Mouse (Mus musculus) midbrain, embryonic 11.5 days (tissue): ENCODE results near the gene Arhgef6. TPM values are rescaled to one million over a fixed set of nuclear protein-coding genes. Genes with fewer than 3 reads are reported as not detected.
A peak's percentile ranks its signal among the peaks of the same experiment; 100 is the strongest.

Experiments
- ATAC-seq: fragments of 200-750 bp; cut with Nextera tagmentation; 2 replicates; pipeline ENCODE4 v1.8.0; 2017; ENCODE audit warnings: moderate TSS enrichment, moderate library complexity; ENCODE audit not compliant: low FRiP score
- DNase-seq: peaks from one replicate; pipeline ENCODE4 v3.0.0; 2015; ENCODE audit warnings: low spot score; ENCODE audit errors: missing footprints
- H3K27ac ChIP-seq: fragments of 300-500 bp; sonication (generic); 2 replicates; pipeline ENCODE4 v1.5.1; 2014; ENCODE audit warnings: low read depth, low read length
- H3K27me3 ChIP-seq: fragments of 300-500 bp; sonication (generic); 2 replicates; pipeline ENCODE4 v1.6.1; 2014; ENCODE audit warnings: mild to moderate bottlenecking, low read length, moderate library complexity, mixed read lengths; ENCODE audit not compliant: control insufficient read depth, insufficient read depth
- H3K36me3 ChIP-seq: fragments of 300-500 bp; sonication (generic); 2 replicates; pipeline ENCODE4 v1.6.1; 2014; ENCODE audit warnings: mild to moderate bottlenecking, low read length, moderate library complexity, mixed read lengths; ENCODE audit not compliant: control insufficient read depth, insufficient read depth
- H3K4me1 ChIP-seq: fragments of 300-500 bp; sonication (generic); 2 replicates; pipeline ENCODE4 v1.6.1; 2014; ENCODE audit warnings: low read length; ENCODE audit not compliant: control insufficient read depth, insufficient read depth
- H3K4me2 ChIP-seq: fragments of 300-500 bp; sonication (generic); 2 replicates; pipeline ENCODE4 v1.6.1; 2014; ENCODE audit warnings: mild to moderate bottlenecking, moderate library complexity
- H3K4me3 ChIP-seq: fragments of 300-500 bp; sonication (generic); 2 replicates; pipeline ENCODE4 v1.5.1; 2014; ENCODE audit warnings: low read depth, low read length
- H3K9ac ChIP-seq: fragments of 300-500 bp; sonication (generic); 2 replicates; pipeline ENCODE4 v1.6.1; 2014; ENCODE audit warnings: low read length
- H3K9me3 ChIP-seq: fragments of 300-500 bp; sonication (generic); 2 replicates; pipeline ENCODE4 v1.6.1; 2016; ENCODE audit warnings: low read length; ENCODE audit not compliant: control insufficient read depth
- WGBS: fragments of 180-500 bp; shearing (Covaris S2); extraction: QIAGEN DNeasy Blood & Tissue Kit; methylation state at CpG from one replicate; pipeline ENCODE4 v1.1.7; 2014; 5-methylcytosine and 5-hydroxymethylcytosine counted together
- polyA plus RNA-seq: library from polyadenylated mRNA; unstranded; fragments of >200 nt; fragmentation: Nextera tagmentation; extraction: Ambion mirVana; gene quantifications from 2 replicates; pipeline ENCODE4 v1.2.1, GENCODE M21; 2014

Gene Arhgef6
- polyA plus RNA-seq, 1 experiment from 2014 or later: 7.8 TPM

- Histone ChIP-seq H3K27me3 (no peaks in the 10 kb centered on the region), H3K36me3 (no peaks in the 10 kb centered on the region), H3K4me3 (no peak overlapping the region), H3K4me2 (no peak overlapping the region), H3K9me3 (no peaks in the 10 kb centered on the region), H3K27ac (no peak overlapping the region), H3K9ac (no peak overlapping the region), H3K4me1 (no peaks in the 10 kb centered on the region)
- ATAC-seq: no peak
- WGBS: 37% methylated on average over 2 of the region's 2 CpGs
- no peak for DNase-seq
These were observed 28.5 kb downstream of the Arhgef6 start for GRCm38 (mm10) chrX:57309993-57310392.

- 85% methylated on average over 6 of the region's 6 CpGs for WGBS
- ATAC-seq (no peak), DNase-seq (no peak)
These were observed 31.8 kb downstream of the Arhgef6 start for GRCm38 (mm10) chrX:57306747-57307146.

GRCm38 (mm10) chrX:57304784-57305287 is 33.7 kb downstream of the Arhgef6 start:
- Histone ChIP-seq H3K9ac (no peak overlapping the region), H3K27ac (no peak overlapping the region), H3K9me3 (no peaks in the 10 kb centered on the region), H3K4me2 (no peak overlapping the region), H3K4me1 (no peaks in the 10 kb centered on the region), H3K4me3 (no peak overlapping the region), H3K27me3 (no peaks in the 10 kb centered on the region), H3K36me3 (no peaks in the 10 kb centered on the region)
- 80% methylated on average over 3 of the region's 3 CpGs for WGBS
- DNase-seq: no peak
- ATAC-seq: no peak

More at GRCm38 (mm10) chrX:57306747-57307146, 31.8 kb downstream of the Arhgef6 start:
- Histone ChIP-seq H3K27me3 (no peaks in the 10 kb centered on the region), H3K4me2 (no peak overlapping the region), H3K9ac (no peak overlapping the region), H3K4me3 (no peak overlapping the region), H3K36me3 (no peaks in the 10 kb centered on the region), H3K9me3 (no peaks in the 10 kb centered on the region), H3K4me1 (no peaks in the 10 kb centered on the region), H3K27ac (no peak overlapping the region)

GRCm38 (mm10) chrX:57303188-57303878 is 35.2 kb downstream of the Arhgef6 start:
- H3K4me3 ChIP-seq: no peak overlapping the region
- ATAC-seq: no peak
- no peak overlapping the region for H3K9ac ChIP-seq
- H3K9me3 ChIP-seq: no peaks in the 10 kb centered on the region
- WGBS: 80% methylated on average over 8 of the region's 8 CpGs
- no peak overlapping the region for H3K4me2 ChIP-seq
- no peaks in the 10 kb centered on the region for H3K27me3 ChIP-seq
- H3K4me1 ChIP-seq: no peaks in the 10 kb centered on the region
- DNase-seq: no peak
- no peaks in the 10 kb centered on the region for H3K36me3 ChIP-seq
- no peak overlapping the region for H3K27ac ChIP-seq

- DNase-seq: no peak
- no peak overlapping the region for H3K4me3 ChIP-seq
- no peaks in the 10 kb centered on the region for H3K36me3 ChIP-seq
- no peaks in the 10 kb centered on the region for H3K27me3 ChIP-seq
- no peak overlapping the region for H3K9ac ChIP-seq
- ATAC-seq: no peak
- no peaks in the 10 kb centered on the region for H3K4me1 ChIP-seq
- H3K27ac ChIP-seq: no peak overlapping the region
- WGBS: 84% methylated on average over 7 of the region's 7 CpGs
- no peaks in the 10 kb centered on the region for H3K9me3 ChIP-seq
- no peak overlapping the region for H3K4me2 ChIP-seq
These were observed 39.6 kb downstream of the Arhgef6 start for GRCm38 (mm10) chrX:57298946-57299345.

GRCm38 (mm10) chrX:57288458-57288857 is 50.1 kb downstream of the Arhgef6 start:
- Histone ChIP-seq H3K9me3 (no peaks in the 10 kb centered on the region), H3K4me2 (no peak overlapping the region), H3K4me1 (no peaks in the 10 kb centered on the region), H3K27me3 (no peaks in the 10 kb centered on the region), H3K27ac (no peak overlapping the region), H3K36me3 (no peaks in the 10 kb centered on the region), H3K4me3 (no peak overlapping the region), H3K9ac (no peak overlapping the region)
- DNase-seq (no peak), ATAC-seq (no peak)
- WGBS: 72% methylated on average over 3 of the region's 3 CpGs

GRCm38 (mm10) chrX:57286281-57286680 is 52.2 kb downstream of the Arhgef6 start:
- DNase-seq: no peak
- H3K27ac ChIP-seq: no peak overlapping the region
- no peak overlapping the region for H3K9ac ChIP-seq
- no peak overlapping the region for H3K4me3 ChIP-seq
- H3K27me3 ChIP-seq: no peaks in the 10 kb centered on the region
- H3K36me3 ChIP-seq: no peaks in the 10 kb centered on the region
- no peaks in the 10 kb centered on the region for H3K4me1 ChIP-seq
- no peaks in the 10 kb centered on the region for H3K9me3 ChIP-seq
- no peak overlapping the region for H3K4me2 ChIP-seq
- ATAC-seq: no peak
- WGBS: 58% methylated on average over 9 of the region's 9 CpGs

GRCm38 (mm10) chrX:57282184-57282583 is 56.3 kb downstream of the Arhgef6 start:
- Histone ChIP-seq H3K4me1 (no peaks in the 10 kb centered on the region), H3K27ac (no peak overlapping the region), H3K4me3 (no peak overlapping the region), H3K9me3 (no peaks in the 10 kb centered on the region), H3K4me2 (no peak overlapping the region), H3K9ac (no peak overlapping the region), H3K27me3 (no peaks in the 10 kb centered on the region), H3K36me3 (no peaks in the 10 kb centered on the region)
- no peak for ATAC-seq
- 96% methylated on average over 3 of the region's 3 CpGs for WGBS
- no peak for DNase-seq

GRCm38 (mm10) chrX:57277560-57278335 is 60.8 kb downstream of the Arhgef6 start:
- DNase-seq (no peak), ATAC-seq (peak; percentile 42; the same call in 1 of the 2 replicates)
- Histone ChIP-seq H3K36me3 (no peaks in the 10 kb centered on the region), H3K4me2 (no peak overlapping the region), H3K4me1 (no peaks in the 10 kb centered on the region), H3K9me3 (no peaks in the 10 kb centered on the region), H3K4me3 (no peak overlapping the region), H3K9ac (no peak overlapping the region), H3K27me3 (no peaks in the 10 kb centered on the region), H3K27ac (no peak overlapping the region)
- 51% methylated on average over 6 of the region's 6 CpGs for WGBS
